In the genomic region with DNA sequence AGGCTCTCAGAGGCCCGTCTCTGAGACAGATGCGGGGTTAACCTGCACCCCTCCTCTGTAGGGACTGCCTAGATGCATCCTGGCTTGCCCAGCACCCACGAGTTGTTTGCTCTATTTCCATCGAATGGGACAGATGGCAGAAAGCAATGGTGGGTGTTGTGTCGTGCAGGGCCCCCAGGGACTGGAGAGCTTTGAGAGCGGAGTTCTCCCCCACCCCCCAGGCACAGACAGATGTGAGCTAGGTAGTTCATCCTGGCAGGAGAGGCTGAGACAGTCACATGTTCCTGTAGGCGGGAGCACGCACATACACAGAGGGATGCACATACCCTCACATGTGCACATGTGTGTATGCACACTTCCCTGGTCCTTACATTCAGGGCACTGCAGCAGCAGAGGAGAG, we compare ENCODE assay signal across 16 mouse cellular contexts. TPM values are rescaled to one million over a fixed set of nuclear protein-coding genes. Genes with fewer than 3 reads are reported as not detected.
DNase-seq lines count a peak whose midpoint lies in the region; ATAC-seq and TF ChIP-seq lines count a peak whose summit lies in the region.
"Had no signal": no experiment of that assay in that cellular context is flagged by ENCODE, and none has a peak within 500 bp of the region (broad histone marks: within the 10 kb centered on the region; RNA-seq: fewer than 3 reads in every experiment).

No protein-coding gene starts in this region.

- peak overlapping the region; percentile 90; the same call in 1 of the 2 replicates for H3K27ac ChIP-seq in cerebellum, adult 2 months (ENCODE audit: insufficient read depth, low read length)
- H3K27ac ChIP-seq: embryonic facial prominence, embryonic 12.5 days; kidney, postnatal 0 days; stomach, embryonic 15.5 days had no signal

- H3K27me3 ChIP-seq in cerebellum, adult 2 months (ENCODE audit: control insufficient read depth, insufficient read depth, low read length) = no peaks in the 10 kb centered on the region
- peaks cover 78% of the 10 kb centered on the region for H3K27me3 ChIP-seq in megakaryocyte, embryonic 14.5 days (replicated peaks)
- H3K27me3 ChIP-seq: embryonic facial prominence, embryonic 12.5 days; stomach, embryonic 15.5 days had no signal

- peaks cover 50% of the 10 kb centered on the region for H3K4me1 ChIP-seq in cerebellum, adult 2 months (ENCODE audit: control insufficient read depth, insufficient read depth, low read length)
- H3K4me1 ChIP-seq in megakaryocyte, embryonic 14.5 days = peaks cover 13% of the 10 kb centered on the region

- WGBS in cerebellum, adult 2 months = 28% methylated on average over 8 of the region's 8 CpGs

- no peaks in the 10 kb centered on the region for H3K36me3 ChIP-seq in megakaryocyte, embryonic 14.5 days (replicated peaks; ENCODE audit: low read length)
- H3K36me3 ChIP-seq: embryonic facial prominence, embryonic 12.5 days; forebrain, embryonic 10.5 days; stomach, embryonic 15.5 days had no signal

- DNase-seq in cerebellum, adult 2 months = no peak
- no peak for DNase-seq in cerebellum, postnatal 14 days
- peak; percentile 80 to 83 for DNase-seq in right cerebral cortex, adult 2 months (ENCODE audit: low spot score in 2 of 2)
- DNase-seq in thymus, postnatal 4 days = peak; percentile 16
- DNase-seq in testis, postnatal 10 days (ENCODE audit: low spot score) = no peak
- DNase-seq: cerebellum, adult 9-10 months; heart, postnatal 14 days had no signal

- no peak for ATAC-seq in megakaryocyte, adult 5-6 weeks (ENCODE audit: poor library complexity, severe bottlenecking)
- ATAC-seq in CD4-positive, CD25-positive, alpha-beta regulatory T cell, adult 4 months = no peak
- ATAC-seq: Patski had no signal

- no peak for TF ChIP-seq POLR2A in cerebellum, adult 2 months (IDR thresholded peaks at IDR 0.05; ENCODE audit: borderline replicate concordance, insufficient read depth, low read length)

- H3K4me3 ChIP-seq in cerebellum, adult 2 months (replicated peaks; ENCODE audit: insufficient read depth, low read depth, low read length) = peak overlapping the region; percentile 43
- H3K4me3 ChIP-seq in megakaryocyte, embryonic 14.5 days (replicated peaks) = peak overlapping the region; percentile 4
- H3K4me3 ChIP-seq: embryonic facial prominence, embryonic 12.5 days; forebrain, embryonic 10.5 days; myocyte; stomach, embryonic 15.5 days had no signal

- no peak for TF ChIP-seq CTCF in cerebellum, adult 2 months (IDR thresholded peaks at IDR 0.05; ENCODE audit: borderline replicate concordance, insufficient read depth, low read depth, low read length)

- no peaks in the 10 kb centered on the region for H3K9me3 ChIP-seq in megakaryocyte, embryonic 14.5 days
- H3K9me3 ChIP-seq: embryonic facial prominence, embryonic 12.5 days; forebrain, embryonic 10.5 days; stomach, embryonic 15.5 days had no signal

RNA-seq across cellular contexts. Expression of a gene that starts 4.8 kb away (rescaled TPM):
- polyA plus RNA-seq in cerebellum, adult 2 months (2012; rRNA removed) = 81.6 and 83.9 TPM in 2 replicates
- 0.16 TPM in 1 of 2 replicates, not detected in the other for polyA plus RNA-seq in megakaryocyte, embryonic 14.5 days (2012; ENCODE audit: insufficient read depth, low replicate concordance)
- total RNA-seq in megakaryocyte, adult 5-6 weeks (2015) = 3.5 and 3.6 TPM in 2 replicates
- total RNA-seq in megakaryocyte, adult 5-6 weeks (2017) = 0.62 and 2.2 TPM in 2 replicates
- polyA plus RNA-seq in CD4-positive, CD25-positive, alpha-beta regulatory T cell, adult 4 months (2017; shearing (Covaris generic)) = not detected

RNA-seq across cellular contexts. Expression of a gene that starts 24.2 kb away (rescaled TPM):
- polyA plus RNA-seq in cerebellum, adult 2 months (2012; rRNA removed) = 3.3 and 4.1 TPM in 2 replicates
- polyA plus RNA-seq in megakaryocyte, embryonic 14.5 days (2012; ENCODE audit: insufficient read depth, low replicate concordance) = not detected in 2 replicates
- total RNA-seq in megakaryocyte, adult 5-6 weeks (2015) = not detected in 2 replicates
- 0.12 TPM in 1 of 2 replicates, not detected in the other for total RNA-seq in megakaryocyte, adult 5-6 weeks (2017)
- not detected for polyA plus RNA-seq in CD4-positive, CD25-positive, alpha-beta regulatory T cell, adult 4 months (2017; shearing (Covaris generic))
- total RNA-seq: heart, postnatal 14 days had no signal
- polyA plus RNA-seq: myocyte, Patski had no signal

Comparison
In these comparisons a context has a peak if more than half of its experiments do, and no peak if none do; other contexts are left out.
1. DNase-seq: peak in right cerebral cortex, adult 2 months (2 of 2) and thymus, postnatal 4 days (single experiment); none in cerebellum, adult 2 months (0 of 2), cerebellum, postnatal 14 days (0 of 2) and testis, postnatal 10 days (single experiment).
2. RNA of a gene that starts 4.8 kb away (polyA plus RNA-seq): 81.6 to 83.9 TPM in cerebellum, adult 2 months; not detected in CD4-positive, CD25-positive, alpha-beta regulatory T cell, adult 4 months and 0.16 TPM in megakaryocyte, embryonic 14.5 days; every median in the first group is over 10 times any median in the second.